Mouse (Mus musculus): ENCODE measurements at regions not wholly inside any gene's neighbourhood (a gene's known extent, or its start where the extent isn't known, plus 50 kb on each side); places are given as distances from the start of the nearest gene placed in this dataset.

GRCm38 (mm10) chr15:93657171-93657570 is 61.5 kb upstream of the Prickle1 start:
- H3K9ac ChIP-seq (ENCODE audit: low read length): no peak overlapping the region
- H3K36me3 ChIP-seq (ENCODE audit: control insufficient read depth, insufficient read depth): no peaks in the 10 kb centered on the region
- peaks cover 16% of the 10 kb centered on the region for H3K4me1 ChIP-seq (ENCODE audit: control insufficient read depth, insufficient read depth, low read length)
- peak overlapping the region; percentile 25; the same call in 1 of the 2 replicates for H3K27ac ChIP-seq (ENCODE audit: low read length)
- H3K4me2 ChIP-seq (ENCODE audit: low read depth, low read length): peak overlapping the region; percentile 38; the same call in 1 of the 2 replicates
- no peaks in the 10 kb centered on the region for H3K27me3 ChIP-seq (ENCODE audit: control insufficient read depth, insufficient read depth, low read length)
- H3K4me3 ChIP-seq (ENCODE audit: low read length): no peak overlapping the region
- H3K9me3 ChIP-seq (replicated peaks; ENCODE audit: control insufficient read depth, low read length): peaks cover 10% of the 10 kb centered on the region
- WGBS: 71% methylated on average over 6 of the region's 6 CpGs
- ATAC-seq (replicated peaks; ENCODE audit: extremely low read depth, insufficient read depth, low FRiP score): no peak

GRCm38 (mm10) chr15:93656713-93657112 is 61.0 kb upstream of the Prickle1 start:
- no peaks in the 10 kb centered on the region for H3K27me3 ChIP-seq (ENCODE audit: control insufficient read depth, insufficient read depth, low read length)
- WGBS: 15% methylated on average over 6 of the region's 6 CpGs
- no peak overlapping the region for H3K4me3 ChIP-seq (ENCODE audit: low read length)
- H3K9me3 ChIP-seq (replicated peaks; ENCODE audit: control insufficient read depth, low read length): peaks cover 6% of the 10 kb centered on the region
- peak overlapping the region; percentile 23; the same call in 1 of the 2 replicates for H3K9ac ChIP-seq (ENCODE audit: low read length)
- peak overlapping the region; percentile 46 for H3K27ac ChIP-seq (ENCODE audit: low read length)
- peaks cover 18% of the 10 kb centered on the region for H3K4me1 ChIP-seq (ENCODE audit: control insufficient read depth, insufficient read depth, low read length)
- ATAC-seq (replicated peaks; ENCODE audit: extremely low read depth, insufficient read depth, low FRiP score): peak; percentile 52; the same call in 1 of the 2 replicates
- no peaks in the 10 kb centered on the region for H3K36me3 ChIP-seq (ENCODE audit: control insufficient read depth, insufficient read depth)
- H3K4me2 ChIP-seq (ENCODE audit: low read depth, low read length): peak overlapping the region; percentile 38; the same call in 1 of the 2 replicates

GRCm38 (mm10) chr15:93655743-93656142 is 60.1 kb upstream of the Prickle1 start:
- no peak overlapping the region for H3K4me2 ChIP-seq (ENCODE audit: low read depth, low read length)
- H3K4me1 ChIP-seq (ENCODE audit: control insufficient read depth, insufficient read depth, low read length): peaks cover 26% of the 10 kb centered on the region
- ATAC-seq (replicated peaks; ENCODE audit: extremely low read depth, insufficient read depth, low FRiP score): no peak
- WGBS: 45% methylated on average over 6 of the region's 6 CpGs
- no peaks in the 10 kb centered on the region for H3K36me3 ChIP-seq (ENCODE audit: control insufficient read depth, insufficient read depth)
- H3K4me3 ChIP-seq (ENCODE audit: low read length): no peak overlapping the region
- H3K9ac ChIP-seq (ENCODE audit: low read length): no peak overlapping the region
- H3K27me3 ChIP-seq (ENCODE audit: control insufficient read depth, insufficient read depth, low read length): no peaks in the 10 kb centered on the region
- H3K9me3 ChIP-seq (replicated peaks; ENCODE audit: control insufficient read depth, low read length): 0 out of 2 replicates have a peak, but pooled peaks cover 2% of the 10 kb centered on the region
- H3K27ac ChIP-seq (ENCODE audit: low read length): peak overlapping the region; percentile 46; the same call in 1 of the 2 replicates

GRCm38 (mm10) chr15:93655243-93655642 is 59.6 kb upstream of the Prickle1 start:
- H3K9me3 ChIP-seq (replicated peaks; ENCODE audit: control insufficient read depth, low read length): 0 out of 2 replicates have a peak, but pooled peaks cover 2% of the 10 kb centered on the region
- no peak for ATAC-seq (replicated peaks; ENCODE audit: extremely low read depth, insufficient read depth, low FRiP score)
- no peak overlapping the region for H3K27ac ChIP-seq (ENCODE audit: low read length)
- no peaks in the 10 kb centered on the region for H3K27me3 ChIP-seq (ENCODE audit: control insufficient read depth, insufficient read depth, low read length)
- WGBS: 82% methylated on average over 6 of the region's 6 CpGs
- no peak overlapping the region for H3K4me2 ChIP-seq (ENCODE audit: low read depth, low read length)
- H3K36me3 ChIP-seq (ENCODE audit: control insufficient read depth, insufficient read depth): no peaks in the 10 kb centered on the region
- H3K9ac ChIP-seq (ENCODE audit: low read length): no peak overlapping the region
- peaks cover 28% of the 10 kb centered on the region for H3K4me1 ChIP-seq (ENCODE audit: control insufficient read depth, insufficient read depth, low read length)
- H3K4me3 ChIP-seq (ENCODE audit: low read length): no peak overlapping the region

GRCm38 (mm10) chr15:93653378-93653777 is 57.7 kb upstream of the Prickle1 start:
- H3K9ac ChIP-seq (ENCODE audit: low read length): no peak overlapping the region
- no peak for ATAC-seq (replicated peaks; ENCODE audit: extremely low read depth, insufficient read depth, low FRiP score)
- H3K4me2 ChIP-seq (ENCODE audit: low read depth, low read length): no peak overlapping the region
- no peaks in the 10 kb centered on the region for H3K27me3 ChIP-seq (ENCODE audit: control insufficient read depth, insufficient read depth, low read length)
- no peaks in the 10 kb centered on the region for H3K36me3 ChIP-seq (ENCODE audit: control insufficient read depth, insufficient read depth)
- no peak overlapping the region for H3K4me3 ChIP-seq (ENCODE audit: low read length)
- H3K4me1 ChIP-seq (ENCODE audit: control insufficient read depth, insufficient read depth, low read length): peaks cover 32% of the 10 kb centered on the region
- no peak overlapping the region for H3K27ac ChIP-seq (ENCODE audit: low read length)
- H3K9me3 ChIP-seq (replicated peaks; ENCODE audit: control insufficient read depth, low read length): 0 out of 2 replicates have a peak, but pooled peaks cover 2% of the 10 kb centered on the region
- 75% methylated on average over 1 of the region's 1 CpGs for WGBS

GRCm38 (mm10) chr15:93650981-93651757 is 55.5 kb upstream of the Prickle1 start:
- 0 out of 2 replicates have a peak, but pooled peaks cover 2% of the 10 kb centered on the region for H3K9me3 ChIP-seq (replicated peaks; ENCODE audit: control insufficient read depth, low read length)
- H3K27ac ChIP-seq (ENCODE audit: low read length): peak overlapping the region; percentile 9; the same call in 1 of the 2 replicates
- H3K4me1 ChIP-seq (ENCODE audit: control insufficient read depth, insufficient read depth, low read length): peaks cover 21% of the 10 kb centered on the region
- H3K4me2 ChIP-seq (ENCODE audit: low read depth, low read length): peak overlapping the region; percentile 12; the same call in 1 of the 2 replicates
- no peak overlapping the region for H3K9ac ChIP-seq (ENCODE audit: low read length)
- no peak for ATAC-seq (replicated peaks; ENCODE audit: extremely low read depth, insufficient read depth, low FRiP score)
- no peak overlapping the region for H3K4me3 ChIP-seq (ENCODE audit: low read length)
- WGBS: 35% methylated on average over 14 of the region's 14 CpGs
- no peaks in the 10 kb centered on the region for H3K27me3 ChIP-seq (ENCODE audit: control insufficient read depth, insufficient read depth, low read length)
- no peaks in the 10 kb centered on the region for H3K36me3 ChIP-seq (ENCODE audit: control insufficient read depth, insufficient read depth)

GRCm38 (mm10) chr15:93650009-93650522 is 54.4 kb upstream of the Prickle1 start:
- peaks cover 16% of the 10 kb centered on the region for H3K4me1 ChIP-seq (ENCODE audit: control insufficient read depth, insufficient read depth, low read length)
- H3K4me2 ChIP-seq (ENCODE audit: low read depth, low read length): no peak overlapping the region
- H3K27ac ChIP-seq (ENCODE audit: low read length): no peak overlapping the region
- H3K9me3 ChIP-seq (replicated peaks; ENCODE audit: control insufficient read depth, low read length): 0 out of 2 replicates have a peak, but pooled peaks cover 2% of the 10 kb centered on the region
- no peak overlapping the region for H3K9ac ChIP-seq (ENCODE audit: low read length)
- H3K27me3 ChIP-seq (ENCODE audit: control insufficient read depth, insufficient read depth, low read length): no peaks in the 10 kb centered on the region
- ATAC-seq (replicated peaks; ENCODE audit: extremely low read depth, insufficient read depth, low FRiP score): no peak
- no peak overlapping the region for H3K4me3 ChIP-seq (ENCODE audit: low read length)
- no peaks in the 10 kb centered on the region for H3K36me3 ChIP-seq (ENCODE audit: control insufficient read depth, insufficient read depth)
- WGBS: 89% methylated on average over 2 of the region's 2 CpGs

- H3K27me3 ChIP-seq (ENCODE audit: control insufficient read depth, insufficient read depth, low read length): no peaks in the 10 kb centered on the region
- H3K4me3 ChIP-seq (ENCODE audit: low read length): no peak overlapping the region
- no peak overlapping the region for H3K4me2 ChIP-seq (ENCODE audit: low read depth, low read length)
- 56% methylated on average over 4 of the region's 4 CpGs for WGBS
- H3K9ac ChIP-seq (ENCODE audit: low read length): no peak overlapping the region
- H3K27ac ChIP-seq (ENCODE audit: low read length): no peak overlapping the region
- no peaks in the 10 kb centered on the region for H3K36me3 ChIP-seq (ENCODE audit: control insufficient read depth, insufficient read depth)
- peaks cover 16% of the 10 kb centered on the region for H3K4me1 ChIP-seq (ENCODE audit: control insufficient read depth, insufficient read depth, low read length)
- no peaks in the 10 kb centered on the region for H3K9me3 ChIP-seq (replicated peaks; ENCODE audit: control insufficient read depth, low read length)
- no peak for ATAC-seq (replicated peaks; ENCODE audit: extremely low read depth, insufficient read depth, low FRiP score)
Observed at GRCm38 (mm10) chr15:93648646-93649045, 53.0 kb upstream of the Prickle1 start.

GRCm38 (mm10) chr15:93646820-93647219 is 51.1 kb upstream of the Prickle1 start:
- no peak overlapping the region for H3K9ac ChIP-seq (ENCODE audit: low read length)
- H3K4me2 ChIP-seq (ENCODE audit: low read depth, low read length): no peak overlapping the region
- WGBS: 84% methylated on average over 3 of the region's 3 CpGs

More at GRCm38 (mm10) chr15:93646820-93647219, 51.1 kb upstream of the Prickle1 start:
- no peaks in the 10 kb centered on the region for H3K9me3 ChIP-seq (replicated peaks; ENCODE audit: control insufficient read depth, low read length)
- no peaks in the 10 kb centered on the region for H3K36me3 ChIP-seq (ENCODE audit: control insufficient read depth, insufficient read depth)
- ATAC-seq (replicated peaks; ENCODE audit: extremely low read depth, insufficient read depth, low FRiP score): no peak
- no peak overlapping the region for H3K27ac ChIP-seq (ENCODE audit: low read length)
- H3K4me1 ChIP-seq (ENCODE audit: control insufficient read depth, insufficient read depth, low read length): peaks cover 16% of the 10 kb centered on the region
- no peaks in the 10 kb centered on the region for H3K27me3 ChIP-seq (ENCODE audit: control insufficient read depth, insufficient read depth, low read length)
- H3K4me3 ChIP-seq (ENCODE audit: low read length): no peak overlapping the region

All from heart, embryonic 16.5 days (tissue).